Mouse (Mus musculus) forebrain, embryonic 15.5 days (tissue): ENCODE data around the gene Dip2b. TPM values are rescaled to one million over a fixed set of nuclear protein-coding genes. Genes with fewer than 3 reads are reported as not detected.
A peak's percentile ranks its signal among the peaks of the same experiment; 100 is the strongest.

ENCODE experiments used
- ATAC-seq: fragments of 200-750 bp; cut with Nextera tagmentation; replicated peaks from 2 replicates; pipeline ENCODE4 v1.8.0; 2017; ENCODE audit warnings: mild to moderate bottlenecking, moderate TSS enrichment, moderate library complexity
- H3K27ac ChIP-seq: fragments of 300-500 bp; sonication (generic); replicated peaks from 2 replicates; pipeline ENCODE4 v1.5.1; 2015; ENCODE audit warnings: mild to moderate bottlenecking, inconsistent platforms
- H3K27me3 ChIP-seq: fragments of 300-500 bp; sonication (generic); 2 replicates; pipeline ENCODE4 v1.6.1; 2015; ENCODE audit warnings: inconsistent platforms
- H3K36me3 ChIP-seq: fragments of 300-500 bp; sonication (generic); 2 replicates; pipeline ENCODE4 v1.6.1; 2015; ENCODE audit warnings: mild to moderate bottlenecking, inconsistent platforms
- H3K4me1 ChIP-seq: fragments of 300-500 bp; sonication (generic); 2 replicates; pipeline ENCODE4 v1.6.1; 2015; ENCODE audit warnings: inconsistent platforms
- H3K4me2 ChIP-seq: fragments of 300-500 bp; sonication (generic); replicated peaks from 2 replicates; pipeline ENCODE4 v1.6.1; 2015; ENCODE audit warnings: mild to moderate bottlenecking, inconsistent platforms
- H3K4me3 ChIP-seq: fragments of 300-500 bp; sonication (generic); 2 replicates; pipeline ENCODE4 v1.5.1; 2015; ENCODE audit warnings: mild to moderate bottlenecking, inconsistent platforms
- H3K9ac ChIP-seq: fragments of 300-500 bp; sonication (generic); replicated peaks from 2 replicates; pipeline ENCODE4 v1.6.1; 2015; ENCODE audit warnings: mild to moderate bottlenecking, inconsistent platforms
- H3K9me3 ChIP-seq: fragments of 300-500 bp; sonication (generic); 2 replicates; pipeline ENCODE4 v1.6.1; 2016; ENCODE audit warnings: inconsistent platforms
- WGBS: fragments of 180-500 bp; shearing (Covaris S2); methylation state at CpG from one replicate; pipeline ENCODE4 v1.1.7; 2015; ENCODE audit warnings: mixed read lengths; 5-methylcytosine and 5-hydroxymethylcytosine counted together
- polyA plus RNA-seq: library from polyadenylated mRNA; unstranded; fragments of >200 nt; fragmentation: Nextera tagmentation; extraction: Ambion mirVana; gene quantifications from 2 replicates; pipeline ENCODE4 v1.2.1, GENCODE M21; 2015

Gene Dip2b
- polyA plus RNA-seq, 1 experiment from 2014 or later: 20.2 TPM

DNA sequence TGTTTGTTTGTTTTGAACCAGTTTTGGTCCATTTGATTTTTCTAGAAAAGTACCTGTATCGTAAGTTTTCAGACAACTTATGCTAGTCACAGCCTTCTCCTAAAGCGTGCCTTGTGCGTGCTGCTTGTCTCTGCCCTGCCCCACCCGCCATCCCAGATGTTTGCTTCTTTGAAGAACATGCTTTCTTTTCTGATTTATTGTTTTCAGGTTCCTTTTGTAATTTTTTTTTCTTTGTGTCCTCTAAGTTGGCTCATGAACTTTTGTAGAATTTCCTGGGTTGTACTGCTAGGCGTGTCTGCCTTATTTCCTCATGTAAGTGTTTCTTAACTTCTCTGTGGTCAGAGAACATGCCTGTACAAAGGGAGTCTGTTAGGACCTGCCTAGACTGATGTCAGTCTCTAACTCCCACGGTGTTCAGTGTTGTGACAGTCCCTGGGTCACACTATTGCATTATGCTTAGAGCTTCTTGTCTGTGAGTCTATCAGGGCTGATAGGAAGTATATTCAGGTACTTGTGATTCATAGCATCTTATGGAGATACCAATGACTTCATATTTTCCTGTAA is 80.8 kb downstream of the Dip2b start:
- Histone ChIP-seq H3K4me3 (no peak overlapping the region), H3K4me2 (no peak overlapping the region), H3K9me3 (no peaks in the 10 kb centered on the region), H3K36me3 (peaks cover 21% of the 10 kb centered on the region), H3K9ac (no peak overlapping the region), H3K27ac (no peak overlapping the region), H3K4me1 (no peaks in the 10 kb centered on the region), H3K27me3 (no peaks in the 10 kb centered on the region)
- ATAC-seq: no peak
- WGBS: 85% methylated on average over 6 of the region's 6 CpGs

GRCm38 (mm10) chr15:100121437-100121836 is 83.0 kb downstream of the Dip2b start:
- H3K9me3 ChIP-seq: no peaks in the 10 kb centered on the region
- WGBS: 90% methylated on average over 6 of the region's 6 CpGs

DNA sequence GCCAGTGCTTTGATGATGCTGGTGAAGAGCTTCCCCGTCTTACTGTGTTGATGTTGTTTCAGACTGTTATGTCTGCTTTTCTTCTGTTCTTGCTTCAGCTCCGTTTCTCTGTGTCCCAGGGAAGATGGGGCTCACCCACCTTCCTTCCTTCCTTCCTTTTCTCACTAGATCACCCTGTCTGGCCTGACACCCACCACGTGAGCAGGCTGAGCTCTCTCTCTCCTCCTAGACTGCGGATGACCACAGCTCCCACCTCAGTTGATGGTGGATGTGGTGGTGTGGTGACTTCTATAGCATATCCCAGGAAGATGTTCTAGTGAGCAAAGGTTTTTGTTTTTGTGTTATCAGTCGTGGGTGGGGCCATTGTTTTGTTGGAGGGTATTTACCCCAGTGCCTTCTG is 85.4 kb downstream of the Dip2b start:
- no peak overlapping the region for H3K9ac ChIP-seq
- no peak overlapping the region for H3K27ac ChIP-seq
- peaks cover 3% of the 10 kb centered on the region; the same call in 1 of the 2 replicates for H3K36me3 ChIP-seq
- no peak for ATAC-seq
- H3K4me1 ChIP-seq: peaks cover 9% of the 10 kb centered on the region
- no peak overlapping the region for H3K4me2 ChIP-seq
- H3K4me3 ChIP-seq: no peak overlapping the region
- 75% methylated on average over 5 of the region's 5 CpGs for WGBS
- no peaks in the 10 kb centered on the region for H3K9me3 ChIP-seq
- H3K27me3 ChIP-seq: no peaks in the 10 kb centered on the region

More at GRCm38 (mm10) chr15:100121437-100121836, 83.0 kb downstream of the Dip2b start:
- no peak for ATAC-seq
- H3K27me3 ChIP-seq: no peaks in the 10 kb centered on the region
- H3K9ac ChIP-seq: no peak overlapping the region
- H3K36me3 ChIP-seq: peaks cover 18% of the 10 kb centered on the region
- H3K4me3 ChIP-seq: no peak overlapping the region
- no peak overlapping the region for H3K4me2 ChIP-seq
- no peak overlapping the region for H3K27ac ChIP-seq
- H3K4me1 ChIP-seq: peaks cover 5% of the 10 kb centered on the region

DNA sequence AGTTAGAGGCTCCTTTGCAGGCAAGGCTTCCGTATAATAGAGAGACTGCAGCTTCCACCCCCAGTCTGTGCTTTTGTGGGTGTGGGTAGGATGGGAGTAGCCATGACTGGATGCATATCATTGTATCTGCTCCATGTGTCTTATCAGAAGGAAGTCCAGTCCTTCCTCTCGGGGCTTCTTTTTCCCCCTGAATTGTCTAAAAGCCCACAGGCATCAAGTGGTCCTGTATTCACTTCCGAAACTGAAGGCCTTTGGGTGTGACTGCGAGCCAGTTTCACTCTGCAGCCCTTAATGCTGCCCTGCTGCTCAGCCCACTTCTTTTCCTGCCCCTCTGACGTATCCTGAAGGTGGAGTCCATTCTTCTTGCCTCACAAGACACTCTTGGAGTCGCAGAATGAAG is 86.8 kb downstream of the Dip2b start:
- Histone ChIP-seq H3K9ac (no peak overlapping the region), H3K4me3 (no peak overlapping the region), H3K27me3 (no peaks in the 10 kb centered on the region), H3K9me3 (no peaks in the 10 kb centered on the region), H3K4me2 (no peak overlapping the region), H3K27ac (no peak overlapping the region), H3K4me1 (peaks cover 9% of the 10 kb centered on the region), H3K36me3 (no peaks in the 10 kb centered on the region)
- ATAC-seq: no peak
- WGBS: 85% methylated on average over 6 of the region's 6 CpGs

DNA sequence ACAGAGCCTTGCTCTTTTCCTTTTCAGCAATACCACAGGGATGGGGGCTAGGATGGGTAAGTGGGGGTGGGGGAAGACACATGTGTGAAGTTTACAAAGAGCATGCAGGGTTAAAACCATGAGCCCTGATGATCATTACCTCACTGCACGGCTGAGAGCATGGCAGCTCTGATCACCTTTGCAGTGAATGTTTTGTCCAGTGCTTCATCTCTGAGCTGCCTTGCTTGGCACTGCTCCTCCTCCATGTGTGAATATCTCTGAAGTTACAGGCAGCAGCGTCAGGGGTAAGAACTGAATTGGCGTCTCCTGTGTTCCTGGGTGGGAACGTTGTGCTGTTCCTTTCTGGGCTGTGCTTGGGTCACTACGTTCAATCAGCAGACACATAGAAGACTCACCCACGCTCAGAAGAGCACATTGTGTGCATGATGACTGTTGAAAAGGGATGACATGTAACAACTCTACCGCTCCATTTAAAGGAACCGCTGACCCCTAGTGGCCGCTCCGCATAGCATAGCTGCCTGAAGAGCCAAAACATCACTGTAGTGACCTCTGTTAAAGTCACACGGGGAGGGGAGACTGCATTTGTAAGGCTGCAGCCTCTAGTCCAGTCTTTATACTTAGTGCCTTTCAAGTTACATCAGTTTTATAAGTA is 88.1 kb downstream of the Dip2b start:
- no peak overlapping the region for H3K9ac ChIP-seq
- no peaks in the 10 kb centered on the region for H3K27me3 ChIP-seq
- H3K4me2 ChIP-seq: no peak overlapping the region
- H3K36me3 ChIP-seq: no peaks in the 10 kb centered on the region
- peak; percentile 74; the same call in 1 of the 2 replicates for ATAC-seq
- peaks cover 9% of the 10 kb centered on the region for H3K4me1 ChIP-seq
- 8% methylated on average over 11 of the region's 11 CpGs for WGBS
- no peaks in the 10 kb centered on the region for H3K9me3 ChIP-seq
- no peak overlapping the region; the same call in 1 of the 2 replicates for H3K27ac ChIP-seq
- no peak overlapping the region for H3K4me3 ChIP-seq

DNA sequence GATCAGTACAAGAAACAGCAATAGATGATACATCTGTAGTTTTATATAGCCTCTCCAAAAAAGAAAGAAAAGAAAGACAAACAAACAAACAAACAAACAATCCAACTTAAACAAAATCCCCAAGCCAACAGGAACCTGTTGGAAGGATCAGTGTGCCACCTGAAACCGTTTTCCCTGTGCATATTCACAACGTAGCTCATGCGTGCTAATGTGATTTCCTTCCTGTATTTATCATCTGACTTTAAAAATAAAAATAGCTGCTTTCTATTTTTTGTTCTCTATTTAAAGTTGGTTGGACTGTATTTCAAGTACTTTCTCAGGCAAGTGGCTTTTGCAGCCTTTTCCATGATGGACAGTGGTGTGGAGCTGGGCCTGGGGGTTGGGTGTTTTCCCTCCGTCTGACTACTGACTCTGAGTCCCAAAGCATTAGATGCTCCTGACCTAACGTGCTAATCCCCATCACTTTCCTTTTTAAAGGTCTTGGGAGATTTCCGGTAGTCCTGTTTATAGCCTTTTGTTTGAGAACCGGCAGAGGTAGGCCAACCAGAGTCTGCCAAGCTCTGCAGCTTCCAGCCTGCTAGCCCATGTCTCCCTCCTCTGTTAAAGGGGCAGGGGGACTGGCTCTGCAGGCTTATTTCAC is 90.8 kb downstream of the Dip2b start:
- Histone ChIP-seq H3K9ac (no peak overlapping the region), H3K27me3 (no peaks in the 10 kb centered on the region), H3K9me3 (no peaks in the 10 kb centered on the region), H3K4me1 (peaks cover 9% of the 10 kb centered on the region), H3K4me2 (no peak overlapping the region), H3K27ac (no peak overlapping the region), H3K36me3 (no peaks in the 10 kb centered on the region), H3K4me3 (no peak overlapping the region)
- WGBS: 49% methylated on average over 7 of the region's 7 CpGs
- no peak for ATAC-seq

- Histone ChIP-seq H3K9ac (no peak overlapping the region), H3K4me1 (peaks cover 8% of the 10 kb centered on the region), H3K4me3 (no peak overlapping the region), H3K9me3 (no peaks in the 10 kb centered on the region), H3K27ac (no peak overlapping the region), H3K36me3 (0 out of 2 replicates have a peak, but pooled peaks cover 9% of the 10 kb centered on the region), H3K27me3 (no peaks in the 10 kb centered on the region), H3K4me2 (no peak overlapping the region)
- 96% methylated on average over 5 of the region's 5 CpGs for WGBS
- no peak for ATAC-seq
These were observed 101.2 kb downstream of the Dip2b start for GRCm38 (mm10) chr15:100139665-100140064.

DNA sequence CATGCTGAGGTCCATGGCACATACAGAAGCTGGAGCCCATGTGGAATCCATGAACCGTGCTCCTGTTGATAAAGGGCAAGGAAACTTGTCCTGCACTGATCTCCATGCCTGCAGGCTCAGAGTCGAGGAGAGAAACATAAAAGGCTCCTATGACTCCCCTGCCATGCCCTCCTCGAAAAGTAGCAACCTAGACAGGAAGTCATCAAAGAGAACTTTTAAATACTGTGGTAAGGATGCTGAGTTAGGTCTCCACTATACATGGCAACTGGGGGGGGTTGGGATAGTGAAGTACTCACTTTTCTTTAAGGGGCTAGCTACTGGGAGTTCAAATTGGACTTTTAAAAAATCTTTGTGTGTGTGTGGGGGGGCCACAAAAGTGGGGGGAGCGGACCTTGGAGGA is 102.0 kb downstream of the Dip2b start:
- 86% methylated on average over 4 of the region's 4 CpGs for WGBS
- no peak overlapping the region for H3K4me3 ChIP-seq
- no peak overlapping the region for H3K9ac ChIP-seq
- no peak for ATAC-seq
- H3K4me1 ChIP-seq: peaks cover 15% of the 10 kb centered on the region
- no peak overlapping the region for H3K4me2 ChIP-seq
- H3K36me3 ChIP-seq: 0 out of 2 replicates have a peak, but pooled peaks cover 2% of the 10 kb centered on the region
- H3K9me3 ChIP-seq: no peaks in the 10 kb centered on the region
- no peaks in the 10 kb centered on the region for H3K27me3 ChIP-seq
- no peak overlapping the region for H3K27ac ChIP-seq

DNA sequence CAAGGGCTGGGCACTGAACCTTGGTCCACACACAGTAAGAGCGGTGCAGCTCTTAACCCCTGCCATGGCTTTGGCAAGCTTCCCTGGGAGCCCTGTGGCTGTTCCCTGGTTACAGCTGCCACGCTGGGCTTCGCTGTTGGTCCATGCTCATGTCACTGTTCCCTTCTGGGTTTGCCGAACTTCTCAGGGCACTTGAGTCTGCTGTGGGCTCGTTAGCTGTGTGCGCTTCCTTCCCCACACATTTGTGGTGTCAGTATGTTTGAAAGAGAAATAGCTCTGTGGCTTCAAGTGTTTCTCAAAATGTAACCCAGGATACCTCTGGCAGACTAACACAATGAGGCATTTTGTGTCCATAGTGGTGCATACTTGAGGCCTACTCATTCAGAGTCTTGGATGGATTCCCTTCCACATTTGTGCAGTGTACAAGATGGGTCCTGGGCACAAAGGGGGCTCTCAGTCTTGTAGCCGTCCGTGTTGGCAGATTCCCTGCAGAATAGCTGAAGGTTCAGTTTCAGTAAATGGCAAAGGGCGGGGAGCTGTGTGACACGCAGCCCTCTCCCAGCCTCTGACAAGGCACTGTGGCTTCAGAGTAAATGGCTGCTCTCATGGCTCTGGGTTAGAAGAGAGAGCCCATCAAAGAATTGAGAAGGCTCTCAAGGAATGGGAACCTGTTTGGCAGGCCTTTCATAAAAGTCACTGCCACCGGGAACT is 104.8 kb downstream of the Dip2b start:
- H3K36me3 ChIP-seq: no peaks in the 10 kb centered on the region
- H3K4me3 ChIP-seq: no peak overlapping the region
- H3K4me1 ChIP-seq: peaks cover 20% of the 10 kb centered on the region
- peak; percentile 72 for ATAC-seq
- no peak overlapping the region for H3K9ac ChIP-seq
- peak overlapping the region; percentile 41 for H3K27ac ChIP-seq
- WGBS: 39% methylated on average over 11 of the region's 11 CpGs
- H3K27me3 ChIP-seq: no peaks in the 10 kb centered on the region
- no peaks in the 10 kb centered on the region for H3K9me3 ChIP-seq
- H3K4me2 ChIP-seq: no peak overlapping the region

- WGBS: 56% methylated on average over 15 of the region's 15 CpGs
- H3K9me3 ChIP-seq: no peaks in the 10 kb centered on the region
- no peak overlapping the region for H3K4me3 ChIP-seq
- H3K27ac ChIP-seq: no peak overlapping the region
- no peaks in the 10 kb centered on the region for H3K36me3 ChIP-seq
- H3K9ac ChIP-seq: no peak overlapping the region
- ATAC-seq: no peak
- no peaks in the 10 kb centered on the region for H3K27me3 ChIP-seq
- H3K4me1 ChIP-seq: peaks cover 20% of the 10 kb centered on the region
- no peak overlapping the region for H3K4me2 ChIP-seq
These were observed 106.7 kb downstream of the Dip2b start for GRCm38 (mm10) chr15:100144854-100145824.

DNA sequence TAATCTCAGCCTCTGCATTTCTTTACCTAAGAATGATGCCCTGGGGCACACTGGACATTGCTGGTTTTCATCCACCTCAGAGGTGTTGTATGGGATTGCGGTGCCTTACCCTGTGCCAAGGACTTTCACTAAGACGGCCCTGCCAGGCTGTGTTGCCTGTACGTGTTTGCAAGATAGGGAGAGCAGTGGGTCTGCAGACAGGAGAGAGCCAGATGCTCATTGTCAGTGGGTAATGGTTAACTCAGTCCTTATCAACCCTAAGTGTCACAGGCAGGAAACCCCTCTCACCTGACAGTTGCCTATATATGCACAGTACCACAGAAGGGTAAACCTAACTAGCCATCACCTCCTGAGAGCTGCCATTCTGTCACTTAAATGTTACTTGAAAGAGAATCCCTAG is 107.5 kb downstream of the Dip2b start:
- Histone ChIP-seq H3K9me3 (no peaks in the 10 kb centered on the region), H3K27ac (no peak overlapping the region), H3K4me1 (peaks cover 20% of the 10 kb centered on the region), H3K36me3 (no peaks in the 10 kb centered on the region; the same call in 1 of the 2 replicates), H3K9ac (no peak overlapping the region), H3K4me2 (no peak overlapping the region), H3K4me3 (no peak overlapping the region), H3K27me3 (no peaks in the 10 kb centered on the region)
- WGBS: 82% methylated on average over 3 of the region's 3 CpGs
- no peak for ATAC-seq
